Mouse (Mus musculus) kidney, embryonic 16.5 days (tissue): ENCODE results near the gene Gm28635. TPM values are rescaled to one million over a fixed set of nuclear protein-coding genes. Genes with fewer than 3 reads are reported as not detected.

ENCODE experiments used
- ATAC-seq: fragments of 200-750 bp; cut with Nextera tagmentation; 2 replicates; pipeline ENCODE4 v1.8.0; 2017; ENCODE audit warnings: moderate TSS enrichment; ENCODE audit not compliant: low FRiP score, low TSS enrichment
- H3K27ac ChIP-seq: fragments of 300-500 bp; sonication (generic); 2 replicates; pipeline ENCODE4 v1.5.1; 2014; ENCODE audit warnings: low read length
- H3K27me3 ChIP-seq: fragments of 300-500 bp; sonication (generic); 2 replicates; pipeline ENCODE4 v1.6.1; 2014; ENCODE audit warnings: low read length, control low read depth, mixed read lengths; ENCODE audit not compliant: insufficient read depth
- H3K36me3 ChIP-seq: fragments of 300-500 bp; sonication (generic); 2 replicates; pipeline ENCODE4 v1.6.1; 2014; ENCODE audit warnings: low read length, control low read depth, mixed read lengths; ENCODE audit not compliant: insufficient read depth
- H3K4me1 ChIP-seq: fragments of 300-500 bp; sonication (generic); 2 replicates; pipeline ENCODE4 v1.6.1; 2014; ENCODE audit warnings: low read length, control low read depth, mixed read lengths; ENCODE audit not compliant: insufficient read depth
- H3K4me2 ChIP-seq: fragments of 300-500 bp; sonication (generic); replicated peaks from 2 replicates; pipeline ENCODE4 v1.6.1; 2014; ENCODE audit warnings: low read depth, low read length
- H3K4me3 ChIP-seq: fragments of 300-500 bp; sonication (generic); 2 replicates; pipeline ENCODE4 v1.5.1; 2014; ENCODE audit warnings: mild to moderate bottlenecking, low read length
- H3K9ac ChIP-seq: fragments of 300-500 bp; sonication (generic); replicated peaks from 2 replicates; pipeline ENCODE4 v1.6.1; 2014; ENCODE audit warnings: low read length
- H3K9me3 ChIP-seq: fragments of 300-500 bp; sonication (generic); 2 replicates; pipeline ENCODE4 v1.6.1; 2016; ENCODE audit warnings: low read length, control low read depth
- WGBS: fragments of 180-500 bp; shearing (Covaris S2); extraction: QIAGEN DNeasy Blood & Tissue Kit; methylation state at CpG from one replicate; pipeline ENCODE4 v1.1.7; 2014; 5-methylcytosine and 5-hydroxymethylcytosine counted together
- polyA plus RNA-seq: library from polyadenylated mRNA; unstranded; fragments of >200 nt; fragmentation: Nextera tagmentation; extraction: Ambion mirVana; gene quantifications from 2 replicates; pipeline ENCODE4 v1.2.1, GENCODE M21; 2015

The Gm28635 gene
- polyA plus RNA-seq, 1 experiment from 2014 or later = not detected

- Histone ChIP-seq H3K4me3 (no peak overlapping the region), H3K27me3 (no peaks in the 10 kb centered on the region), H3K9me3 (no peaks in the 10 kb centered on the region), H3K9ac (no peak overlapping the region), H3K4me1 (no peaks in the 10 kb centered on the region), H3K27ac (no peak overlapping the region), H3K36me3 (no peaks in the 10 kb centered on the region), H3K4me2 (no peak overlapping the region)
- no peak for ATAC-seq
- WGBS = 40% methylated on average over 2 of the region's 2 CpGs
These were observed 15.0 kb downstream of the Gm28635 start for GRCm38 (mm10) chr2:84662866-84663265.

DNA sequence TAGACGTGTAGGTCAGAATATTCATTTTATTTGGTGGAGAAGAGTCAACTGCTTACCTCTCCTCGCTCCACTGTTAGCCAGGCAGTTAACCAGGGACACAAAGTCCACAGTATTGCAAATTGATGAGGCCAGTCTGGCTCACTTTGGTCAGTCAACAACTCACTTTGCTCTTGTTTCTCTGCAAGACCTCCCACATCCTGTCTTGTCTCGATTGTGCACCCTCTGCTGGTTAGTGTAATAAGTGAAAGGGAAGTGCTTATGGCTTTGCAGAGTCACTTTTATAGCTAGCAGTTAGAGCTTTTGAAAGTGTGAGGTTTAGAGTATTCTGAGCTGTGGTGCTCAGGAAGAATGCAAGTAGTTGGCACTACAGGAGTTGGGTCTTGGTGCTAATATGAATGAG, 17.6 kb downstream of the Gm28635 start:
- Histone ChIP-seq H3K36me3 (no peaks in the 10 kb centered on the region), H3K27ac (no peak overlapping the region), H3K27me3 (no peaks in the 10 kb centered on the region), H3K9ac (no peak overlapping the region), H3K4me3 (no peak overlapping the region), H3K9me3 (no peaks in the 10 kb centered on the region), H3K4me1 (no peaks in the 10 kb centered on the region), H3K4me2 (no peak overlapping the region)
- ATAC-seq = no peak
- WGBS = 64% methylated on average over 3 of the region's 3 CpGs

DNA sequence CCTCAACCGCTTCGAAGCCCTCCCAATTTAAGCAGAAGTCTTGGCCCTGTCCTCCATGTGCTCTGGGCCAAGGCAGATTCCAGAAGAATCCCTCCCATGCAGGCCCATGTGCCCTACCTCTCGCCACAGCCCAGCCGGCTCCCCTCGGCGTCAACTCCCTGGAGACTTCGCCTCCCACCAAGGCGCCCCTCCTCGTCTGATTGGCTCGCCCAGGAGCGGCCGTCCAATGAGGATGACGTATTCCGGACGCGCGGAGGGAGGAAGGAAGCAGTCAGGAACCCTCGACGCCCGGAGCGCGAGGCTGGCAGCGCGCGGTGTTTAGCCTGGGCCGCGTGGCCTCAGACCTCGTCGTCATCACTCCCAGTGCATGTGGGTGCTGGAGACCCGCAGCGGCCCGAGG, 19.0 kb downstream of the Gm28635 start, which contains the start of gene Btbd18:
Gene Btbd18 (plus strand): TSS at position 274 of the 400 bp plus-strand sequence.
- H3K4me1 ChIP-seq = no peaks in the 10 kb centered on the region
- H3K36me3 ChIP-seq = no peaks in the 10 kb centered on the region
- H3K9ac ChIP-seq = no peak within 1 kb of the TSS
- 95% methylated on average over 32 of the region's 32 CpGs for WGBS
- no peak for ATAC-seq
- H3K4me2 ChIP-seq = no peak within 1 kb of the TSS
- H3K9me3 ChIP-seq = no peaks in the 10 kb centered on the region
- H3K27me3 ChIP-seq = no peaks in the 10 kb centered on the region
- H3K27ac ChIP-seq = no peak within 1 kb of the TSS
- H3K4me3 ChIP-seq = no peak within 1 kb of the TSS

DNA sequence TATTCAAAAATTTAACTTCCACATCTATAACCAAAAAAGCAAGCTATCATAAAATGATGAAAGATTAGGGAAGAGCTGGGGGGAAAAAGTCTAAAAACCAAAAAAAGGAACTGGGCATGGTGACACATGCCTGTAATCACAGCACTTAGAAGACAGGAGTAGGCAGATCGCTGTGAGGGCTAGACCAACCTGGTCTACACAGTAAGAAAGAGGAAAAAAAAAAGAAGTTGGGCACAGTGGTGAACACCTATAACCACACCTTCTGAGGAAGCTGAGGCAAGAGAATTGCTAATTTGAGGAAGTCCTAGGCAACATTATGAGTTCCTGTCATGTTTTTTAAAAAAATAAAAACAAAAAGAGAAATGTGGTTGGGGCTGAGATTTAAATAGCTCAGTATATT, 22.0 kb downstream of the Gm28635 start:
- Histone ChIP-seq H3K27me3 (no peaks in the 10 kb centered on the region), H3K4me2 (no peak overlapping the region), H3K9me3 (no peaks in the 10 kb centered on the region), H3K4me1 (peaks cover 4% of the 10 kb centered on the region), H3K36me3 (no peaks in the 10 kb centered on the region), H3K4me3 (no peak overlapping the region), H3K27ac (no peak overlapping the region), H3K9ac (no peak overlapping the region)
- WGBS = 68% methylated on average over 1 of the region's 1 CpGs
- ATAC-seq = no peak

DNA sequence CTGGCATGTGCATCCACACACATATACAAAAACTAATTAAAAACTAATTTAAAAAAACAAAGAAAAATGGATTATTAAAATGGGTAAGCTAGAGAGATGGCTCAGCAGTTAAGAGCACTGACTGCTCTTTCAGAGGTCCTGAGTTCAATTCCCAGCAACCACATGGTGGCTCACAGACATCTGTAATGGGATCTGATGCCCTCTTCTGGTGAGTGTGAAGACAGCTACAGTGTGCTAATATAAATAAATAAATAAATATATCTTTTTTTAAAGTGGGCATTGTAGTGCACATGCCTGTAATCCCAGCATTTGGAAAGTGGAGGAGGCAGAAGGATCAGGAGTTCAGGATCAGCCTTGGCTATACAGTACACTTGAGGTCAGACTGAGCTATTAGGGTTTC, 24.5 kb downstream of the Gm28635 start:
- Histone ChIP-seq H3K27me3 (no peaks in the 10 kb centered on the region), H3K9ac (no peak overlapping the region), H3K27ac (no peak overlapping the region), H3K4me1 (peaks cover 4% of the 10 kb centered on the region), H3K36me3 (no peaks in the 10 kb centered on the region), H3K4me3 (no peak overlapping the region), H3K4me2 (no peak overlapping the region), H3K9me3 (no peaks in the 10 kb centered on the region)
- no peak for ATAC-seq

DNA sequence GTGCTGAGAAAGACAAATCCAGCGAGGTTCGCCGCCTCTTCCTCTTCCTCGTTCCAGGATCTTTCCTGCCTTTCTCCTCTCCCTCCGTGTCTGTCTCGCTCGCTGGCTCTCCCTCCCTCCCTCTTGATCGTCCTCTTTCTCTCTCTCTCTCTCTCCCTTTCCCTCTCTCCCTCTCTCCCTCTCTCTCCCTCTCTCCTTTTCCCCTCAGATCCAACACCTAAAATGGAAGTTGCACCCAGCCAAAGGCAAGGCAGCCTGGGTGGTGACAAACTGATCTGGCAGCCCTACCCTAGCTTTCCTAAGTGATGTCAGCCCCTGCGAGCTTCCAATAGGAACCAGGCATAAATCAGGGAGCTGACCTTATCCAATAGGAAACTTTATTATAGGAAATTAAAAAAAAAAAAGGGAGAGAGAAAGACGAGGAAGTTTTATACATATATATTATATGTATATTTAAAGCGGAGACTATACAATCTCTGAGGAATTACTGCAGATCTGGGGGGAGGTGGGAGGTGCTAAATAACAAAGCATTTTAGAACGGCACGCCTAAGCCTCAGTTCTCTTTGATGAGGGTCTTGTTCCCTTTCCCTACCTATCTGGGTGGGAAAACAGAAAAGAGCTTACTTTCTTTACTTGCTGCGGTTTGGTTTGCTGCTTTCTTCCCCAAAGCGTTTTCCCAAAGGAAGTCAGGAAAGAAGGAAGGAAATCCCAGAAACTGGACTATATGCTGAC, 27.2 kb downstream of the Gm28635 start, which contains the start of gene Ctnnd1:
Gene Ctnnd1 (minus strand): TSS at position 302 of the 732 bp plus-strand sequence.
- peaks cover 4% of the 10 kb centered on the region; the same call in 1 of the 2 replicates for H3K36me3 ChIP-seq
- peak within 1 kb of the TSS; percentile 93 for H3K9ac ChIP-seq
- no peaks in the 10 kb centered on the region for H3K27me3 ChIP-seq
- peak within 1 kb of the TSS; percentile 81 for H3K4me3 ChIP-seq
- peaks cover 13% of the 10 kb centered on the region for H3K4me1 ChIP-seq
- H3K27ac ChIP-seq = peak within 1 kb of the TSS; percentile 99
- H3K9me3 ChIP-seq = no peaks in the 10 kb centered on the region
- ATAC-seq = peak; percentile 98
- H3K4me2 ChIP-seq = peak within 1 kb of the TSS; percentile 69
- WGBS = 0% methylated on average over 15 of the region's 15 CpGs

DNA sequence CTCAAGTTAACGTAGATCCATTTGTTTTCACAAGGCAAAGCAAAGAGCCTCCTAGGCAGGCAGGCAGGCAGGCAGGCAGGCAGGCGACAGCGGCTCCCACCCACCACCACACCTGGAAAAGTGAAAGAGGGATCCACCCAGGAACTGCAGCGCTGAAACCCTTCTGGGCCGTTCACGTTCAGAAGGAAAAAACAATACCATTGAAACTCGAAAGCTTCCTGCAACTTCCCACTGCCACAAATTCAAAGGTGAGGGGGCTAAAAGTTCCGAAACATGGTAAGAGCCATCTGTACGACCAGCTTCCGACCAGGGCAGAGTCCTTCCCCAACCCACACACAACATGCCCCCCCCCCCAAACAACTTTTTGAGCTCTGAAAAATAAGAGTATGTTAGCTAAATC, 28.2 kb downstream of the Gm28635 start:
- Histone ChIP-seq H3K4me2 (peak overlapping the region; percentile 69), H3K27me3 (no peaks in the 10 kb centered on the region), H3K9me3 (no peaks in the 10 kb centered on the region), H3K4me3 (peak overlapping the region; percentile 81), H3K36me3 (peaks cover 4% of the 10 kb centered on the region; the same call in 1 of the 2 replicates), H3K4me1 (peaks cover 13% of the 10 kb centered on the region), H3K27ac (peak overlapping the region; percentile 83), H3K9ac (peak overlapping the region; percentile 81)
- 0% methylated on average over 10 of the region's 10 CpGs for WGBS
- ATAC-seq = no peak

- 13% methylated on average over 6 of the region's 6 CpGs for WGBS
- no peak for ATAC-seq
- H3K27ac ChIP-seq = peak overlapping the region; percentile 34; the same call in 1 of the 2 replicates
These were observed 29.5 kb downstream of the Gm28635 start for GRCm38 (mm10) chr2:84648369-84648768.

DNA sequence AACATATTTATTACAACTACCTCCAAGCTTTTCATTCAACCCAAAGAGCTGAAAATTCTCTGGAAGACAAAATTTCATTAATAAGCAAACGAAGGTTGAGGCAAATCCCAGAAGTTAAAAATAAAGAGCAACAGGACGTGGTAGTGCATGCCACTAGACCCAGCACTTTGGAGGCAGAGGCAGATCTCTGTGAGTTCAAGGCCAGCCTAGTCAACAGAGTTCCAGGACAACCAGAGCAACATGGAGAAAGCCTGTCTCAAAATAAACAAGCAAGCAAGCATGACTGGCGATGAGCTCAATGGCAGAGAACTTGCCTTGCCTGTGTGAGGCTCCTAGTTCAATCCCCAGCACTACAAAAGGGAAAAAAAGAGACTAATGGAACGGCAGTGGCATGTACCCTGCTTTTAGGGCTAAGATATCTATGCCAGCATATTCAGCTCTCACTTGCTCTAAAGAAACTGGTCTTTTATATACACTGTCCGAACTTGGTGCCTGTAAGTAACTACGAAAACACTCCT, 30.7 kb downstream of the Gm28635 start:
- Histone ChIP-seq H3K4me2 (0 out of 2 replicates have a peak overlapping the region, but pooled peaks have one; percentile 70), H3K27me3 (no peaks in the 10 kb centered on the region), H3K9me3 (no peaks in the 10 kb centered on the region), H3K4me1 (peaks cover 23% of the 10 kb centered on the region), H3K27ac (no peak overlapping the region), H3K9ac (no peak overlapping the region), H3K36me3 (peaks cover 4% of the 10 kb centered on the region; the same call in 1 of the 2 replicates), H3K4me3 (no peak overlapping the region)
- WGBS = 94% methylated on average over 6 of the region's 6 CpGs
- no peak for ATAC-seq

More at GRCm38 (mm10) chr2:84648369-84648768, 29.5 kb downstream of the Gm28635 start:
- H3K4me1 ChIP-seq = peaks cover 19% of the 10 kb centered on the region
- peak overlapping the region; percentile 70 for H3K4me2 ChIP-seq
- H3K9me3 ChIP-seq = no peaks in the 10 kb centered on the region
- peak overlapping the region; percentile 52 for H3K4me3 ChIP-seq
- no peaks in the 10 kb centered on the region for H3K27me3 ChIP-seq
- peak overlapping the region; percentile 65 for H3K9ac ChIP-seq
- peaks cover 4% of the 10 kb centered on the region; the same call in 1 of the 2 replicates for H3K36me3 ChIP-seq

DNA sequence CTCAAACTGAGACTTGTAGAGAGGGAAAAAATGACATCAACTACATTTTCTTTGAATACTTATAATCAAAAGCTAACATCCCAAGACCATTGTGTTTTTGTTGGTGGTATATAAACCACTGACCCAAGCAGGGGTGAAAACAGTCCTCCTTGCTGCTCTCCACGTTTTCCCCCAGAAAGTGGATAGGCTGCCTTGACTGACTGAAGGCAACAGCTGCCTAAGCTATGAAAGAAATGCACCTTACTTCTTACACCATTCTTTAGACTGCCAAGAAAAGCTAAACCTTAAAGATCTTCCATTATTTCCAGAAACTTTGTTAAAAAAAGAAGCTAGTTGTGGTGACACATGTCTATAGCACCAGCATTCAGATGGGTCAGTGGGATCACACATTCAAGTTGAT, 31.7 kb downstream of the Gm28635 start:
- Histone ChIP-seq H3K27ac (no peak overlapping the region), H3K36me3 (peaks cover 4% of the 10 kb centered on the region; the same call in 1 of the 2 replicates), H3K9me3 (no peaks in the 10 kb centered on the region), H3K4me3 (no peak overlapping the region), H3K4me2 (no peak overlapping the region), H3K4me1 (peaks cover 22% of the 10 kb centered on the region; the same call in 1 of the 2 replicates), H3K9ac (no peak overlapping the region), H3K27me3 (no peaks in the 10 kb centered on the region)
- no peak for ATAC-seq
- 48% methylated on average over 1 of the region's 1 CpGs for WGBS
